Mouse (Mus musculus) lung, adult 18-20 months (tissue): ENCODE data around the gene Asb16.
A peak's percentile ranks its signal among the peaks of the same experiment; 100 is the strongest.

Source experiments
- DNase-seq, 2 experiments: peaks; one replicate each; pipeline ENCODE4 v3.0.0; 2022; ENCODE audit warnings: mixed read lengths in 2 of 2

The Asb16 gene

DNA sequence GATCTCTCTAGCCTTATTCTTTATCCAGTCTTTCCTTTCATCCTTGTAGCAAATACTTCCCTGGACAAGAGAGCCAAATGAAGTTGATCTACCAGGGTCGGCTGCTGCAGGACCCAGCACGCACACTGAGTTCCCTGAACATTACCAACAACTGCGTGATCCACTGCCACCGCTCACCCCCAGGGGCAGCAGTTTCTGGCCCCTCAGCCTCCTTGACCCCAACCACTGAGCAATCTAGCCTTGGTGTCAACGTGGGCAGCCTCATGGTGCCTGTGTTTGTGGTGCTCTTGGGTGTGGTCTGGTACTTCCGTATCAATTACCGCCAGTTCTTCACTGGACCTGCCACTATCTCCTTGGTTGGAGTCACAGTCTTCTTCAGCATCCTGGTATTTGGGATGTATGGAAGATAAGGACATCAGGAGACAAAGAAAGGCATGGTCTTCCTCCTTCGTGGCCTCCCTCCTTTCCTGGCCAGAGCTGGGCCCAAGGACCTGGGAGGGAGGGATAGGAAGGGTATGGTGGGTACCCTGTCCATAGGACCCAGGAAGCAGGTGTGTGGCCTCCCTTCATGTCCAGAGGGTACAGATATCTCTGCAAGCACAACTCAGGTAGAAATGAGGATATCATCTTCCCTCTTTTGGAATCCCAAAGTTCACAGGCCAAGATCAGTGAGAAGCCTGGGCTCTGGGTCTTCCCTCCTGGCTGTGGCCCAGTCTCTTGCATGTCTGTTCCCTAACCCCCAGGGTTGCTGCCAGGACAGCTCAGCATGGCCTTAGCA, 19.7 kb downstream of the Asb16 start:
- DNase-seq = no peak

DNA sequence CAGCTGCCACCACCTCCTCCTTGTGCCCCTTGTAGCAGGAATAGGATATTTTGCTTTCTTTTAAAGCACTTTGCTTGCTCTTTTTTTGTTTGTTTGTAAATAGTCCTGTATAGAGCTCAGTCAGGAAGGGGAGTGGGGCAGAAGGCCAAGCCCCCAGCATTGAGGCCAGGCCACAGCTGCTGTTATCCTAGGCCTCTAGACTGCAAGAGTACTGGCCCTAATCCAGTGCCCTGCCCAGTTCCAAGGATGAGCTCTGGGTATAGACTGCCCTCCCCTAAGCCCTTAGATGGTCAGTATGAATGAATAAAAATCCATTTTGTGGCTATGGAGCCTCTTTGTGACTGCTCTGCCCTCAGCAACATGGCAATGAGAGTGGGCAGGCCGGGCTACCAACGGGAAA, 20.4 kb downstream of the Asb16 start:
- DNase-seq = no peak

DNA sequence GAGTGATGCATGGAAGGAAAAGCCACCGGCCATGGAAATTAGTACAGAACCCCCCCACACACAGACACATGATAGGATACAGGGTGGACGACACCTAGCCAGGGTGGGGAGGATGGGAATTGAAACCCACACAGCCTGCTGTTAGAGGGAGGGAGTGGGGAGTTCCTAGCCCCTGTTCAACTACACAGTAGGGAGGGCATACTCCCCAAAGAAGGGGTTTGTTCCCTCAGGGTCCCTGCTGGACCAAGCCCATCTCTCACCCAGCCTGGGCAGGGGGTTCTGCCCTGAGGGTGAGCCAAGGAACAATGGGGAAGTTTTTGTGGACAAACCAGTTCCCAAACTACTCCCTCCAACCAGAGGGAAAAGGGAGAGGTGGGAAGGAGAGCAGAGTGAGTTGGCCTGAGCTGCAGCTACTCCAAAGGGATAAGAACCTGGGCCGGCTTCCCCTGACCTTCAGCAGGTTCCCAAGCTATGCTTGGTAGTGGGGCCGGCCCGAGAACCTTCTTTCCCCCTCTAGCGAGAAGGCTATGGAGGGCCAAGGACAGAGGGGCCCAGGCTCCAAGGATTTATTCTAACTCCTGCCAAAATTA, 21.1 kb downstream of the Asb16 start:
- DNase-seq = no peak

DNA sequence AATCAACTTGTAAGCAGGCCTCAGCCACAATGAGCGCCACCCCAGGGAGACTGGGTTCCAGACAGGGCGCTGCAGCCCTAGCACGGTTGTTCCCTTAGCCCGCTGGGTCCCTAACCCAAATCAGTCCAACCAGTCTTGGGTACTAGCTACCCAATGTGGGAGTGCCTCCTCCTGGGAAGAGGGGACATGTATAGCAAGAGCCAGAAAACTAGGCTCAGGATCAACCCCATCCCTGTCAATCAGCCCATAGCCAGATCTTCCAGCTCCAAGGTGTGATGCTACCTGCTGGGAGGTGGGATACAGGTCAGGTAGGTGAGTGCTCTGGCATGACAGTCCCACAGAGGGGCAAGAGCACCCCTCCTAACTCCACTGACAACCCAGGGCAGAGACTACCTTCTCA, 21.6 kb downstream of the Asb16 start:
- no peak for DNase-seq

DNA sequence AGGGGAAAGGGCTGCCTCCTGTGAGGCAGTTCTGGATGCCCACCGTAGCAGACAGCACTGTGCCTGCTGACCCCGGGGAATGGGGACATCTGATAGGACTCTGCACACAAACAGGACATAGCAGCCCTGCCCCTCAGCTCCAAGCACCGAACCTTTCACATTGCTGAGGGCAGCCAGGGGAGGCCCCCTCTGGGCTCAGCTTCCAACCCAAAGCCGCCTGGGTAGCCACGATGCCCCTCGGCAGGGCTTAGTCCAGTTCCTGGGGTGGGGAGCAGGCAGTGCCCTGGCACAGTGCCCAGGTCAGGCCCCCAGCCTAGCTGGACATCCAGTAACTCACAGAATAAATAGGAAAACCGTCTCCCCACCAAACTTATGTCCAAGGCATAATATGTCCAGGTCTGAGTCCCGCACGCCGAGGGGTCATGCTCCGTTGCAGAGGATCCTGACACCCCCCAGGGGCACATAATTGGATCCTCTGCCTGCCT, 22.6 kb downstream of the Asb16 start:
- DNase-seq = no peak

DNA sequence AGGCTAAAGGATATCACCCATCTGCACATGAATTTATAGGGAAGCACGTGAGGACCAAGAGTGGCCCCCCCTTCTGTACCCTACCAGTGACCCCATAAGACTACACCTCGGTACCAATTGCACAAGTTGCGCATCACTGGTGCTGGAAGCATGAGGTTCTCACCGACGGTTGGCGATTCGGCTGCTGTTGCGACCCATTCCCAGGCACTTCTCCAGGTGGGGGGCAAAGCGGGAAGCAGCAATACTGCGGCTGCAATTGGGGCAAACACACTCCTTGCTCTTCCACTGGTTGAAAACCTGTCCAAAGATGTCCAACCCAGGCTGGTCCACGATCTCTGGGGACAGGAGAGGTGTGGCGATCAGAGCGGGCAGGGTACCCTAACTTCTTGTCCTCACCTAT, 25.4 kb downstream of the Asb16 start:
- DNase-seq = no peak

DNA sequence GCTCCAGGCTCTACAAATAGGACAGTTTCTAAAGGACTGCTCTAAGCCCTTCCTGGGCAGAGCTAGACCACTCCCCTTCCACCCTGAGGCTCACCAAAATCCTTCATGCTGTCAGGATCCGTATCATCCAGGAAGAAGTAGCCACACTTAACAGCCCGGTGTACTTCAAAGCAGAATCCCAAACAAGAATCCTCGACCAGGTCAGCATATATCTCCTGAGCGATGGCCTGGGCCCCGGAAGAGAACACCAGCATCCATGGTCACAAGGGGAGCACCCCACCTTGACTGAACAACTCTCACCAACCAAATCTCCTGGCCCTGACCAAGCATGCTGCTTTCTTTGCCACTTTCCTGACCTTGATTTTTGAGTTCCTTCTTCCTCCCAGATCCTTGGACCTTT, 25.9 kb downstream of the Asb16 start:
- DNase-seq = no peak

DNA sequence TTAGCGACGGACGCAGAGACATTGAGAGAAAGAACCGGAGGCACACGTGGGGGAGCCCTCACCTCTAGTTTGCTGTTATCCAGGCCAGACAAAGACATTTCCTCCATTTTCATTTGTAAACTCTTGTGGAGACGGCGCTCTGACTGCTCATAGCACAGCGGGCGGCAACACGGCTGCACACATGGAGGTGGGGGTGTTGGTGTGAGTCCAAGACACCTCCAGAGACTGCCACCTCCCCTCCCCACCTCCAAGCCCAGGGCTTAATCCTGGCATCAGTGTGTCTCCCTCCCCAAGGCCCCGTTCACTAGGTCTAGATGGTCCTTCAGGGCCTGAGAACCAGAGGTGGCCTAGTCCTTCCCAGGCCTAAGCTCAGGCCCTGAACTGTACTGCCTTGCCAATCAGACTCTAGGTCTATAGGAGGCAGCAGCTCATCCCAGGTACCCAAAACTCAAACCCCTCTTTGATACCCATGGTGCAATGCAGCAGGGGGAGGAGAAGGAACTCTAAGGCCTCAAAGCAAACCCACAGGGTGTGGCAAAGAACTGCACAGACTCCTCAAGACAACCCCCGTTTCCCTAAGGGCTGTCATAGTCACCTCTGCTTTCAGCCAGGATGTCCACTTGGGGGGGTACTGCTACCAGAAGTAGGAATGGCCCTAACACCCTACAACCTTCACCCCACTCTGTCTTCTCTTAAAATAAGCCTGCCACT, 26.5 kb downstream of the Asb16 start:
- peak; percentile 40 to 49 for DNase-seq

DNA sequence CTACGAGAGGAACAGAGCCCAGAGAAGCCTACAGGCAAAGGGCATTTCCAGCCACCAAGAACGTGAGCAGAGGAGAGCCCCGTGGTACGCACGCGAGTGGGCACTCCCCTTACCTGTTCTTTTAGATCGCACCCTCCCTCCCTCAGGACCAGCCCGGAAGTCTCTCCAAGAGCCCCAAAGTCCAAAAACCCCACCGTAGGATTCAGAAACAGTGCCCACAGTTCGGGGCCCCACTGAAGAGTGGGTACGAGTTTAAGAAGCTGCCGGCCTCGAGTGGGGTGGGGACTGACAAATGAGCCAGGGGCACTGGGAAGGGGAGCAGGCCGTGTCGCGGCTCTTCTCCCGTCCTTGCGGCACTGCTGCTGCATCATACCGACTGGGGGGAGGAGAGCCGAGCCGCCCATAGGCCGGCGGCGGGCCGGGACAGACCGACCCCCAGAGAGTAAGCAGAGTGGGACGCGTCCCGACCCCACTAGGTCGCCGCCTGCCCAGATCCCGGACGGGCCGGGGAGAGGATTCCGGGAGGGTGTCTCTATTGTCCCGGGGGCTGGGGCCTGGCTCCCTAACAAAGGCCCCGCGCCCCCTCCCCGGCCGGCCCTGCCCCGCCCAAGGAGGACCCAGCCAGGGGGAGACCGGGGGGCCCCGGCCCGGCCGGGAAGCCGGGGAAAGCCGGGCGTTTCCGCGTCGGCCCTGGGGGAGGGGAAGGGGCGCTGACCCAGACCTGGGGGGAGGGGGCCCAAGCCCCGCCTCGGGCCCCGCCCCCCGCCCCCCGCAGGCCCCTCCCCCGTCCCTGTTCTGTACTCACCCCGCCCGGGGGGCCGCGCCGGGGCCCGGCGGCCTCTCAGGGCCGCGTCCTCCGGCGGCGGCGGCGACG, 27.3 kb downstream of the Asb16 start:
- peak; percentile 39 to 50 for DNase-seq

DNA sequence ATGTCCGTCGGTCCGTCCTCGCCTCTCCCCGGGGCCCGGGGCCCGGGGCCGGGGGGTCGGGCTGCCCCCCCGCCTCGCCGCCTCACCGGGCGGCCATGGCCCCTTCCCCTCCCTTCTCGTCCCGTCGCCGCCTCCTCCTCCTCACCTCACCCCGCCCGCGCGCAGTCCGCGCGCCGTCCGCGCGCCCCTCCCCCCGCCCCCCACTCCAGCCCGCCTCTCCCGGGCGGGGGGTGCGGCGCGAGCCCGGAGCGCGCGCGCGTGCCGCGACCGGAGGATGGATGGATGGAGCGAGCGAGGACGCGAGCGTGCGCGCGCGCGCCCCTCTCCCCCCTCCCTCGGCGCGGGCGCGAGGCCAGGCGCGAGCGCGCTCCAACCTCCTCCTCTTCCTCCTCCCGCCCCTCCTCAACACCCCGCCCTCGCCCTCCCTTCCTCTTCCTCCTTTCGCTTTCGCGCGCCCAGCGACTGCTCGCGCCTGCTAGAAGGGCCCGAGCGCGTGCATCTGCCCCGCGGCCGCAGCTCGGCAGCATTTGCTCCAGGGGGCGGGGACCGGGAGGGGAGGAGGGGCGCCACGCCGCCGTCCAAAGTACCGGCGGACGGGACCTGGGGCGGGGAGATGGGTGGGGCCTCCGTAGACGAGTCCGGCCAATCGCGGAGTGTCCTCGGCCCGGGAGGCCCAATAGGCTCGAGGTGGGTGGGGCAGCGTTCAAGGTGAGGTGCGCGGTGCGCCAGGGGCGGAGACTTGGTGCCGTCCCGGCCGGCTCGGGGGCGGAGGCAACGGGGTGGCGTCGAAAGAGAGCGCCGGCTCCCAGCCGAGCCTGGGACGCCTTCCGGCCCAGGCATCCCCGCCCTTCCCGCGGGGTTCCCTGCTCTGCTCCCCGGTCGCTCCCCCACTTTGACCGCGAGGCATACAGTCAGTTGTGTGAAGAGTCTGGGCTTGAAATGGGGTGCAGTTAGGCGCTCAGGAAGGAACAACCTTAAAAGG, 28.2 kb downstream of the Asb16 start, which contains the start of gene Atxn7l3:
Atxn7l3 (minus strand) TSS at position 141 of the 982 bp plus-strand sequence.
- DNase-seq = peak; percentile 99 to 100

DNA sequence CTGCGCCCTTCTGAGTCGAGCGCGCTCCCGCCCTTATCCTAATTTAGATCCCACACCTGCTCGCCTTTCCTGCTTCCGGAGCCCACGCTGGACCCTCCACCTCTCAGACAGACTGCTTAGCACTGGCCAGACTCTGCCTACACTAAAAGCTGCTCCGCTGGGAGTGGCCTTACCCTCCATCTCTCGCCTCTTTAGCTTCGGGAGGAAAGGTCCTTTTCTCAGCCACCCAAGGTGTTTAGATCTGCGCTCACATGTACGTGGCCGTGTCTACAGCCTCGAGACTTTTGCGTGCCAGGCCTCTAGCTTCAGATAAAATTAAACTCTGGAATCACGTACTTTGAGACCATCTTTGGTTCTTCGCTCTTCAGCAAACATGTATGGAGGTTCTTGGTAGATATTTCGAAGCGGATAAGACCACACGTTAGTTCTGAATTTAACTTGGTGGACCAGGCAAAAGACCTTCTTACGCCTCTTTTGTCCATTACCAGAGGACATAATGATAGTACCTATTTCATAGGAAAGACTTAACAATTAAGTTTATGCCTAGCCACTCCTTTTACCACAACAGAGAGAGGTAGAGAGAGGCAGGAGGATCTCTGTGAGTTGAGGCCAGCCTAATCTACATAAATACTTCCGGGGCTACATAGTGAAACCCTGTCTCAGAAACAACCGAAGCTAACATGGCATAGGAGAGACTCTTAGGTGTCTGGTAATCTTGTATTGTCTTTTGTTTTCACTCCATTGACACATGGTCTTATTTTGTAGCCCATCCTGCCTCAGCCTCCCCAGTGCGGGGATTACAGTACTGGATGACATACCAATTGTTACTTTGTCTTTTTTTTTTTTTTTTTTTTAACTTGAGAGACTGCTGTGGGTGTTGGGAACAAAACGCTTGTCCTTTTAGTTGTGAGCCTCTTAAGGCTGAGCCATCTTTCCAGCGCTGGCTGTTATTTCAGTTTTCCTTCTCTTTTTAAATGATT, 29.3 kb downstream of the Asb16 start:
- no peak for DNase-seq

DNA sequence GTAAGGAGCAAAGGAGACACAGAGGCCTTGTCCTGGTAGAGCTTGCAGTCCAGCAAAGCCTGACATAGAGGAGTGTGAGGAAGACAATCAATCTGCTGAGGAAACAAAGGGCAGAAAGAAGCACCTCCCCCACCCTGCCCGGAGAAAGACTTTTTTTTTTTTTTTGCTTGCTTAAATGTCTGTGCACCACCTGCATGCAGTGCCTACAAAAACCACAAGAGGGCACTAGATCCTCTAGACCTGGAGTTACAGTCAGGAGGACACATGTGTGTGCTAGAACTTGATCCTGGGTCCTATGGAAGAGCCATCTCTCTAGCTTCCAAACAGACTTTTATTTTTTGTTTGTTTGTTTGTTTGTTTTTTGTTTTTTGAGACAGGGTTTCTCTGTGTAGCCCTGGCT, 31.3 kb downstream of the Asb16 start:
- peak in 1 of 2 experiments; percentile 53 for DNase-seq

DNA sequence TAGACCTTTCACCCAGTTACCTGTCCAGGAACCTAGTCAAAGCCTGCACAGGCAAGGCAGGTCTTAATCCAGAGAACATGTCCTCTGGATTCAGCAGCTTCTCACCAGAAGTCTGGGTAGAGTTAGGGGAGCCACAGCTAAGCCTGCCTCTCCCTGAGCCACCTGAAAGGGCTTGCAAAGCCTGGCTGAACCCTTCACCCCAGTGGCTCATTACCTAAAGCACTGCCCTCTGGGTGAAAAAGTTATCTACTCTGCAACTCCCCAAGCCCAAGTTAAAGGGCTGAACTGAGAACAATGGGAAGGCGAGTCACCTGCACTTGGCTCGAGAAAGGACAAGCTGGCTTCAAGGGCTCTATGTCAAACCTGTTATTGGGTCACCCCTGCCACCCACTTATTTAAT, 35.6 kb downstream of the Asb16 start:
- DNase-seq = no peak

DNA sequence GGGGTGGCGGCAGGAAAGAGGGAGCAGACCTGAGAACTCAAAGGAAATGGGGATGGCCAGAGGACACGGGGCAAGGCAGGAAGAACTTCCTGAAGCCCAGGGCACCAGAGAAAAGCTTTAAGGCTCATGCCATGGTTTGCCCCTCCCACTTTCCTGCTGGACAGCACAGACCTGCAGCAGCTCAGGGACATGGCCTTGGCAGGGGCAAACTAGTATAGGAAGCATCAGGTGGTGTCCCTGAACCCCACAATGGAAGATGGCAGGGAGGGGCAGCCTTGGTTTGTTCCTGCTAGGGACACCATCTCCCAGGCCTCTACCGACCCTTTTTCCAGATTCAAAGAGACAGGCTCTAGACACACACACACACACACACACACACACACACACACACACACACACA, 36.8 kb downstream of the Asb16 start:
- no peak for DNase-seq

DNA sequence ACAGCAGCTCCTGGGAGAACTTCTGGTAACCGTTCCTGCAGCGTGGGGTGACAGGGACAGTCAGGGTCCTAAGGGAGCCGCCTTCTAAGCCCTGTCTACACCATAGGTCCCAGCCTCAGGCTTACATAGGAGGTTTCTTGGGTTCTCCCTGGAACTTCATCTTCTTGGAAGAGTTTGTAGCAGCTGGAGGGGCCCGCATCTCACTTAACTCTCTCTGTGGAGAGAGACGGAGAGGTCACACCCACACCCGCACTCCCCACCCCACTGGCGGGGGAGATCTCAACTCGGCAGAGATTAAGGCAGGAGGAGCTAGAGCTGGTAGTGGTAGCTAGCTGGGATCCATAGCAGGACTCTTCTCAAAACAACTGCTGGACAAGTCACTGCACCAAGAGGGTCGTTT, 39.6 kb downstream of the Asb16 start:
- DNase-seq = no peak

DNA sequence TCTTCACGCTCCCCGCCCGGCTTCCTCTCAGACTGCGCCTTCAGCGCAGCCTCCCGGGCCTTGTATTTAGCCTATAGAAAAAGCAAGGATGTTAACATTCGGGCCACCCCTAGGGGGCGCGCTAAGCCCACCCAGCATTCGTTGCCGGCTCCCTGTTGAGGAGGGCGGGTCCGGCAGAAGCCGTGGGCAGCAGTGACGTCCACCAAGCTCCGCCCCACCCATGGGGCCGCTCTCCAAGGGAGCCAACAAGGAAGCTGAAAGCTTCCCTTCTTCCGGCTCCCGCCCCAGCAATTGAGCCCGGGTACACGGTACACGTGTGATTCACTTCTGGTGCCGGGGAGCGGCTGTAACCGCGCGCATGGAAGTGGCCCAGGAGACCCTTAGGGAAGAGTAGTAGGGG, 40.4 kb downstream of the Asb16 start:
- DNase-seq = peak; percentile 97 to 98

DNA sequence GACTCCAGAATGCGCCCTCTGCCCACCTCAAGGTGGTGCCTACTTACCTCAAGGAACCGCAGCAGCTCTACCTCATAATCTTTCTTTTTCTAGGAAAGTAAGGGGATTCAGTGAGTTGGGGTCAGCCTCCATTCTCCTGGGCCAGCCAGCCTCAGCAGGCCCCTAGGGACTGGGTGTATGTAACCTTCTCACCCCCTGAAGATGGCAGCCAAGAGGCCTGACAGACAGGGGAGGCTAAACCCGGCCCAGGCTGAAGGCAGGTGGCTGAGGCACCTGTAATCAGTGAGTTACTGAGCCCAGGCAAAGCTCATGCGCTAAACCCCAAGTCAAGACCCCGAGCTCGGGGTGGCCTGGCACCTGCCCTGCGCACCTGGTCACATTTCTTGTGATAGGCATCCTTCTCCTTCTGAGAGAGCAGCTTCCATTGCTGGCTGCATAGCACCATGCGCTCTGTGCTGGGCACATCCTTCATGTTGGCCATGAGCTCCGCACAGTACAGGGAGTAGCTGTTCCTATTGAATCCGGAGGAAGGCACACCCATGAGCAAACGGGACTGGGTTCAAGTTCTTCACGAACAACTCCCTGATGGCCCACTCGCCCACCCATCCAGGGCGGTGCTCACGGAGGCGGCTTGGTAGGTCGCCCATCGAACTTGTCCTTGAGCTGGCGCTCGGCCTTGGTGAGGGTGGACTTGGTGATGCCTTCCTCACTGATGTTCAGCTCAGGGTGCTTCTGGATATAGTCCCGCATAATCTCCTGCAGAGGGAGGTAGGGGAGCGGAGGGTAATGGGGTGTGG, 41.5 kb downstream of the Asb16 start:
- no peak for DNase-seq

DNA sequence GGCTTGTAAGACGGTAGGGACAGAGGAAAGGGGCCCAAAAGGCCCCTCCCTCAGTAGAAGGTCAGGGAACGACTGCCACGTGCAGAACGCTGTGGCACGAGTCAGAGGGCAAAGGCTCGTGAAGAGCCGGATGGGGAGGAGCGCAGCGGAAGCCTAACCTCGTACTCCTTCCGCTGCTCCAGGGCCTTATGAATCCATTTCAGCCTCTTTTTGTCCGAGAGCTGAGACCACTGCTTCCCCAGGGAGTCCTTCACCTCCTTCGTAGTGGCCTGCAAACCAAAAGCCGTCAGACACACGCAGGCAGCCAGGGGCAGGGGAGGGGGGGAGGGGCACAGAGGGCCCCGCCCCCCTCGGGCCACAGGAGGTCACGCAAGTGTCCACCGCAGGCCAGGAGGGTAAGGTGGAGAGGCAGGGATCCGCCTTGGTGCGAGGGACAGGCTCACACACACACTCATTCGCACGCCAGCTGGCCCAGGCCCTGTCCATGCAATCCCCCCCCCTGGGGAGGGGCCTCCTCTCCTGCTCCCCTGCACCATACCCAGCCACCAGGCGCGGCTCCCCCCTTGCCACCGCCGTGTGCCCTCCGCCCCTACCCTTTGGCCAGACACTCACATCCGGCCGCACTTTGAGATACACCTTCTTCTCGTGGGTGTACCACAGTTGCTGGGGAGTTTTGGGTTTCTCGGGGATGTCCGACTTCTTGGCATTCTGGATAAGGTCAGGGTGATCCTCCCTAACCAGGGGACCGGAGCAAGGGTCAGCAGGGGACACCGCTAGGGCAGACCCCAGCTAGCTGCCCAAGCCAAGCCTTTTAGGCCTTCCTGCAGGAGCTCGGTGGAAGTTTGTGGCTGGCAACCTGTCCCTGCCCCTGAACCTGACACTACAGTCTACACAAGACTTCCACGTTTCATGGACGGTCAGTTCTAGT, 42.5 kb downstream of the Asb16 start:
- DNase-seq = no peak
